Mouse (Mus musculus) heart, adult 8-10 months (tissue): ENCODE data around the gene Ntn3. TPM values are rescaled to one million over a fixed set of nuclear protein-coding genes. Genes with fewer than 3 reads are reported as not detected.

Source experiments
- microRNA-seq: library from miRNA; unstranded; fragments of <30 nt; microRNA quantifications from one replicate; pipeline ENCODE4 v1.2.0, GENCODE M21; 2022
- total RNA-seq, 4 experiments: library from RNA; stranded (reverse); gene quantifications; 2 replicates each; pipeline ENCODE4 v1.2.4; 2022

The Ntn3 gene
- total RNA-seq, 4 experiments from 2014 or later, result 0.66 to 1.5 (median 0.89) TPM

Small RNAs within 50 kb of the gene (microRNA-seq; reads per million reads assigned to microRNA genes)
- gene Mir5134 (1.7 reads per million), gene Mir6965 (not detected)

Other genes starting within 250 kb of the Ntn3 start
- gene Prss30, start 229.0 kb downstream of the Ntn3 start, total RNA-seq, result not detected
- gene Prss22, start 211.4 kb downstream of the Ntn3 start, total RNA-seq, result not detected
- gene Prss27, start 171.4 kb downstream of the Ntn3 start, total RNA-seq, result not detected
- gene Kctd5, start 136.0 kb downstream of the Ntn3 start, total RNA-seq, result 1 to 10 TPM; 6.8 to 8.6 (median 7.9) TPM
- gene Pdpk1, start 58.6 kb downstream of the Ntn3 start, total RNA-seq, result 10 to 100 TPM; 38.3 to 46.0 (median 45.0) TPM
- 10 to 100 TPM in 3 of 4 experiments, 1 to 10 TPM in 1; 9.4 to 12.4 (median 10.8) TPM for gene Amdhd2, start 45.8 kb downstream of the Ntn3 start, total RNA-seq
- 100 to 1,000 TPM; 224 to 240 (median 231) TPM for gene Atp6v0c, start 39.8 kb downstream of the Ntn3 start, total RNA-seq
- 10 to 100 TPM; 11.5 to 14.5 (median 12.6) TPM for gene Tbc1d24, start 4.0 kb downstream of the Ntn3 start, total RNA-seq
- 1 to 10 TPM; 1.7 to 2.9 (median 2.5) TPM for gene Tedc2, start 11.3 kb upstream of the Ntn3 start, total RNA-seq
- under 1 TPM; 0.22 to 0.66 (median 0.40) TPM for gene Ccnf, start 42.0 kb upstream of the Ntn3 start, total RNA-seq
- under 1 TPM in 1 of 4 experiments, not detected in 3; 0.06 TPM for gene Abca17, start 141.5 kb upstream of the Ntn3 start, total RNA-seq
- gene Abca3, start 142.4 kb upstream of the Ntn3 start, total RNA-seq, result 10 to 100 TPM; 11.4 to 13.4 (median 13.2) TPM
- gene Rnps1, start 205.0 kb upstream of the Ntn3 start, total RNA-seq, result 10 to 100 TPM; 59.7 to 61.4 (median 60.7) TPM
- gene Eci1, start 217.1 kb upstream of the Ntn3 start, total RNA-seq, result 100 to 1,000 TPM; 455 to 534 (median 495) TPM
- gene Dnase1l2, start 233.6 kb upstream of the Ntn3 start, total RNA-seq, result 1 to 10 TPM in 3 of 4 experiments, under 1 TPM in 1; 0.91 to 1.4 (median 1.1) TPM